Mouse (Mus musculus): ENCODE measurements around the gene Mknk1. TPM values are rescaled to one million over a fixed set of nuclear protein-coding genes. Genes with fewer than 3 reads are reported as not detected.

The Mknk1 gene
- total RNA-seq (2021) = 10 to 100 TPM; 22.8 to 23.8 TPM

DNA sequence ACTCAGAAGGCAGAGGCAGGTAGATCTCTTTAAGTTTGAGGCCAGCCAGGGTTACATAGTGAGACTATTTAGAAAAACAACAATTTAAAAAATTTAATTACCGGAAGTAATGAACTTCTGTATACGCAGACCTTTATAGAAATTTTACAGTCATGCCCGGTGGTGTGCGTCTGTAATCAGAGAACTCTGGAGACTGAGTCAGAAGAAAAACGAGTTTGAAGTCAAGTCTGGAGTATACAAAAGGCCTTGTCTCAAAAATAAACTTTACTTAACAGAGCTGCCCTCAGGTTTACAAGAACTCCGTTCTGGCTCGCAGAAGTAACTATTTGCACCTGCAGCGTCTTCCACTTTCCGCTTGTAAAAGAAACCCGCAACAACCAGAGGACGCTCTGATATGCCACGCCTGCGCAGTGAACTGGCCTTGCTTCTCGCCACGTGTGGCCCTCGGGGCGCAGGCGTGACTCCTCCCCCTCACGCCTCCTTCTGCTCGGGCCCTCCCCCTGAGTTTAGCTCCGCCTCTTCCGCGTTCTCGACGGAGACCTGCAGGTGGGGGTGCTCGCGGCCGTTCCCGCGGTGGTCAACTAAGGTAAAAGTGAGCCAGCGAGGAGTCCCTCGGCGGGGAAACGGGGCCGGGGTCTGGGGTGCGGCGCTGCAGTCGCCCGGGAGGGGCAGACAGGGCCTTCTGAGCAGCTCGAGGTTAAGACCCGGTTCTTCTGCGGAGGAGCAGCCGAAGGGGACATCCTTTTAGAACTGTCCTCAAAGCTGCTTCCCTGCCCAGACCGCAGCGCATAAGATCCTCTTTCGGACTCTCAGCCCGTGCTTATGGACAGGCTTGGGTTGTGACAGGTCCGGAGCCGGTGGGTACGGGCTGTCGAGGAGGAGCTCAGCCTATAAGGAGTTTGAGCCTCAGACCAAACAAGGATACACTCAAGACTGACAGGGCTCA lies at the start of gene Mknk1:
Gene Mknk1 (plus strand): TSS at position 503 of the 946 bp plus-strand sequence.
- intact Hi-C loops (cut with DNase I) = no loop called here
- peak; percentile 89 to 92 for DNase-seq

DNA sequence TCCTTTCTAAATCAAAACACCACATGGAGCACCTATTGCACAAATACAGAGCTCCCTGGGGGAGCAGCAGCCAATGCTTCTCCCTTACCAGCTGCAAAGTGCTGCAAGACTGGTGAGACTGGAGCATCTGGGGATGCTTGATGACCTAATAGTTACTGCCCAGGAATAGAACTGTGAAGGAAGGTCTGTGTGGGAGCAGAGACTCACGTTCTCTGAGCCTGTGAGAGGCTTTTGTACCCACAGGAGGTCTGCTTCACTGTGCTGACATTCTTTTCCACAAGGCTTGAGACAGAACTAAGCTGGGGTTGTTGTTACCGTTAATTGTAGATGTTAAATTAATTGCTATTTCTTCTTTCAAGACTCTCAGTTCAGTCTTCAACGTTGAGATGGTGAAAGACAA lies 48.1 kb upstream of the Mknk1 start:
- DNase-seq = no peak
- intact Hi-C loops (cut with DNase I) = no loop called here

- no peak for DNase-seq
- intact Hi-C loops (cut with DNase I) = no loop called here
Measured at GRCm38 (mm10) chr4:115795360-115795759, 43.6 kb upstream of the Mknk1 start.

DNA sequence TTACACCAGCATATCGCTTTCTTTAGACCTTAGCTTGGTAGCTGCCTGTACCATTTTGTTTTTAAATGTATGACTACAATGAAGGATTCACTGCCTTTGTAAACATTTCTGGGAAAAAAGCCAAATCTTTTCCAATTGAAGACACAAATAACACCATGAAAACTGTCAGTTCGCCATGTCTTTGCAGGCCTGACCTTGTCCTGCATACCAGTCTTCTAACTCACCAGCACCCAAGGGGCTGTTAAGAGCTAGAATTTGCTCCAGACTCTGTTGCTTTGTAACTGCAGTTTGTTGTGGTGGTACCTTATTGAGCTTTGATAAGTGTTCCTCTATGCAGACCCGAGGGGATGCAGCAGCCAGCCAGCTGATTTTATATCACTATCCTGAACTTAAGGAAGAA lies 39.0 kb upstream of the Mknk1 start:
- no peak for DNase-seq
- intact Hi-C loops (cut with DNase I) = no loop called here

DNA sequence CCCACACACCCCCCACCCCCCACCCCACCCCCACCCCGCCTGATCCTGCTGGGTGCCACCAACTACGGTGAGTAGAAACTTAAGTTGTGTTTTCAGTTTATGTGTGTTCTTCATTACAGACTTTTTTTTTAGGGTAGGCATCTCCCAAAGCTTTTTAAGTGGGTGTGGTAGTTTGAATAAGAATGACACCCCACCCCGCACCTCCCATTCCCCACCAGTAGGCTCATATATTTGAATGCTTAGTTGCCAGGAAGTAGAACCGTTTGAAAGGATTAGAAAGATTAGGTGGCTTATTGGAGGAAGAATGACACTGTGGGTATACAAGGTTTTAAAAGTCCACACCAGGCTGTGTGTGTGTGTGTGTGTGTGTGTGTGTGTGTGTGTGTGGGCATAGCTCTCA lies 26.7 kb upstream of the Mknk1 start:
- no peak for DNase-seq
- intact Hi-C loops (cut with DNase I) = no loop called here

- intact Hi-C loops (cut with DNase I) = no loop called here
- no peak for DNase-seq
Measured at GRCm38 (mm10) chr4:115815606-115816005, 23.4 kb upstream of the Mknk1 start.

DNA sequence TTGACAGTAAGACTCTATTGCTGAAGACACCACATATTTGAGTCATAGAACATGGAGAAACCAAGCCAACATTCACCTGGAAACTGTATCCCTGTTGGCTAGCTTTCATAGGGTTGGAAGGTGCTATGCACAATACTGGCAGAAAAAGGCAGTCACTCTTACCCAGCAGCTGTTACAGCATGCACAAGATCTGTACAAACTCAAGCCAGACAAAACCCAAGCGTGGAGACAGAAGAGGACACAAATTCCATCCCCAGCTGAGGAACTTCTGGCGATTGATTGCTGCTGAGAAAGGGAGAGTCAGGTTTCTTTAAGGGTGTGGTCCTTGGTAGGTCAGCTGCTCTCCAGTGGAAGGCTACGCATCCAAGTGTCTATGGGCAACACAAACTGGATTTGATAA lies 18.8 kb upstream of the Mknk1 start:
- DNase-seq = no peak
- intact Hi-C loops (cut with DNase I) = no loop called here

DNA sequence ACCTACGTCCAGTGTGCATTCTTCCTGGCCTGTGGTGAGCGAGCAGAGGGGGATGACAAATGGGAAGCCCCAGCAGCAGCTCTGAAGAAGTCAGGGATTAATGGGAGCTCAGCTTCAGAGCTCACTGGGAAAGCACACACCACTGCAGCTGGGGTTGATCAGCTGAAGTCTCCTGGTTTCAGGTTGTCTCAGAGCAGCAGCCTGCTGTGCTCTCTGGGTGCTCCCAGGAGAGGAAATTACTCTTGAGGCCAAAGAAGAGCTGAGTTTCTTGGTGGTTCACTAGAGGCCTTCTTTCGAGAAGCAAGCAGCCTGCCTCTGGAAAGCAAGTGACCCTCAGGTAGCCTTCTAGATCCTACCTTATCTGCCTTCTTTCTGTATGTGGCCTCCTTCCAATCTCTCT lies 18.1 kb upstream of the Mknk1 start:
- intact Hi-C loops (cut with DNase I) = no loop called here
- DNase-seq = no peak

GRCm38 (mm10) chr4:115821431-115821830 lies 17.6 kb upstream of the Mknk1 start:
- intact Hi-C loops (cut with DNase I) = no loop called here
- no peak for DNase-seq

DNA sequence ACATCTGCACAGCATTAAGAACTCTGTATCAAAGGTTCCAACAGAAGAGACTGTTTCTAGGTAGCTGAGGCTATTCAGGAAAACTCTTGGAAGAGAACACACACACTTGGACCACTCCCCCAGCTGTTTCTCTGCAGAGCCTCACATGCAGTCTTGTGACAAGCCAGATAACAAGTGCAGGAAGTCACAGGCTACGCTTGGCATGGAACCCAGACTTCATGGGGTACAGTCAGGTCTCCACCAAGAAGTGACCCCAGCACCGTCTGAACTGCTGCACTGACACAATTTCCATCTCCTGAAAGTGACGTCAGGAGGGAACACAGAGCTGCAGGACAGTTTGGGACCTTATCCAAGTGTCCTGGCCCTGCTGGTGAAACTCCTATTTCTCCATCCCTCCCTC lies 17.1 kb upstream of the Mknk1 start:
- DNase-seq = peak in 1 of 2 experiments; percentile 41
- intact Hi-C loops (cut with DNase I) = no loop called here

GRCm38 (mm10) chr4:115824178-115824577 lies 14.8 kb upstream of the Mknk1 start:
- DNase-seq = no peak
- intact Hi-C loops (cut with DNase I) = no loop called here

DNA sequence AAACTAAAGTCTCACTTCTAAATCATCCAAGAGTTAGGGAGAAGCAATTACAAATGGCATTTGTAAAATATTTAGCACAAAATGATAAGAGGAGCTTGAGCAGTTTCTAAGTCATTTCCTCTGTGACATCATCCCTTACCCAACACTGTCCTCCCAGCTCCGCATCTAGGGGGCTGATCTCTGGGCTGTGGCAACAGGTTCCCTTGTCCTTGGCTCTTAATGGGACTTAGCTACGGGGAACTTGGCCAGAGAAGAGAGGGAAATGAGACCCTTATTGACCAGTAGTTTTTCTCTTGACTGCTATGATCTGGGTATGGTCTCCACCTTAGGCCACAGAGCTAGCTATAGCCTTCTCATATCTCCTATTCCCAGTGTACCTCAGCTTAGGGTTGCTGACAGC lies 13.7 kb upstream of the Mknk1 start:
- intact Hi-C loops (cut with DNase I) = no loop called here
- DNase-seq = no peak

- intact Hi-C loops (cut with DNase I) = loop anchor here (2.0 kb wide), 1 partner anchor 42 kb away; the partner anchor contains the start of gene Atpaf1
- no peak for DNase-seq
Measured at GRCm38 (mm10) chr4:115827066-115827465, 11.9 kb upstream of the Mknk1 start.

DNA sequence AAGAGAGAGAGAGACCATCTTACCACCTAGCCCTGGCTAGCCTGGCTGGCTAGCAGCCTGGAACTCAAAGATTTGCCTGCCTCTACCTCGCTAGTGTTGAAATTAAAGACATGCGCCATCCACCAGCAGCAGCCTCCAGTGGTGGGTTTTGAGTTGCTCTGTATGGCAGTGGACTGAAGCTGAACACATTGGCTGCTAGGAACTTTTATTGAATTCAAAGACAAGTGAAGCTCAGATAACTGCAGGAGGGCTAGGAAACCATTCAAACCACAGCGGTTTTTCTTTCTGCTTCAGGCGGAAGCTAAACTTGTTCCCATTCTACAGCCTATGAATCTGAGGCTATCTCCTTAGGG lies 11.5 kb upstream of the Mknk1 start:
- intact Hi-C loops (cut with DNase I) = loop anchor here (2.0 kb wide), 1 partner anchor 43 kb away; the partner anchor contains the start of gene Atpaf1
- no peak for DNase-seq

DNA sequence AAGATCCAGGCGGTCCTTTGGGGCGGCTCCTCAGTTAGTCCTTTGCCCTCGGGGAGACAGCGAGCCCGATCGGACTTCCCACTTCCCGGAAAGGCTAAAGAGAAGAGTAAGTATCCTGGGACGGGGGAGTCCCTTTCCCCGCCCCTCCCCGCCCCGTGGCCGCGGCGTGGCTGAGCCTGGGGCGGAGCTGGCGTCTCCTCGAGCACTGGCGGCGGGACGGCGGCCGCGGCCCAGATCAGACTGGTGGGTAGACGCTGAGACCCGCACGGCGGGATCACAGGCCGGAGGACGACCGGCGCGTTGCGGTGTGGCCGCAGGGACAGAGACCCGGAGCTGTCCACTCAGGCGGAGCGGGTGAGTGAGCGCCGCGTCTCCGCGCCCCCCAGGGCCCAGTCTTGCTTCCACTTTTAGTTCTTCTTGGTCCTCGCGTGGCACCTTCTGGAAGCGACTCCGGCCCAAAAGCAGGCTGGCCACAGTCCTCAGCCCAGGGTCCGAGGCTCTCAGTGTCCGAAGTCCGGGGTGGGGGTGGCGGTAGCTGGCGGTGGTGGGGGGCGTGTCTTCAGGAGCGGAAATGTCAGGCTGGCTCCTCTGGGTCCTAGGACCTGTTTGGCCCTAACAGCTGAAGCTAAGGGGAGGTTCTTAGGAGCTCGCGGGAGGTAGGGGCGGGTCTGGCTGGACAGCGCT lies 11.0 kb upstream of the Mknk1 start, which contains the start of gene Mob3c:
Gene Mob3c (plus strand): TSS at position 205 of the 684 bp plus-strand sequence.
- intact Hi-C loops (cut with DNase I) = loop anchor here (2.0 kb wide), 1 partner anchor 43 kb away; the partner anchor contains the start of gene Atpaf1
- peak; percentile 79 to 81 for DNase-seq

DNA sequence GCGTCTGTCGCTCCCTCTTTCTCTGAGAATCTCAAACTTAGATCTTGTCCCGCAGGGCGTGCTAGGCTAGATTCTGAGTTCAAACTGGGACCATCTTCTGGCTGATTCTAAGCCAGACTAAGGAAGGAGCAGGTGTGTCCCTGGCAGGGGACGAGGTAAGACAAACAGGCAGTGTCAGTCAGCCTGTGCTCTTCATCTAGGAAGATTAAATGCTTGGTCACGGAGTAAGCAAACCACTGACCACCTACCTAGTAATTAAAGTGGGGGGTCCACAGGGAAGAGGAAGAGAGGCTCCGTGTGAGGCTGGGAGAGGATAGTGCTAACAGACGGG lies 10.5 kb upstream of the Mknk1 start:
- no peak for DNase-seq
- intact Hi-C loops (cut with DNase I) = no loop called here

GRCm38 (mm10) chr4:115830491-115830890 lies 8.5 kb upstream of the Mknk1 start:
- no peak for DNase-seq
- intact Hi-C loops (cut with DNase I) = no loop called here

GRCm38 (mm10) chr4:115831221-115831620 lies 7.8 kb upstream of the Mknk1 start:
- DNase-seq = no peak
- intact Hi-C loops (cut with DNase I) = no loop called here

DNA sequence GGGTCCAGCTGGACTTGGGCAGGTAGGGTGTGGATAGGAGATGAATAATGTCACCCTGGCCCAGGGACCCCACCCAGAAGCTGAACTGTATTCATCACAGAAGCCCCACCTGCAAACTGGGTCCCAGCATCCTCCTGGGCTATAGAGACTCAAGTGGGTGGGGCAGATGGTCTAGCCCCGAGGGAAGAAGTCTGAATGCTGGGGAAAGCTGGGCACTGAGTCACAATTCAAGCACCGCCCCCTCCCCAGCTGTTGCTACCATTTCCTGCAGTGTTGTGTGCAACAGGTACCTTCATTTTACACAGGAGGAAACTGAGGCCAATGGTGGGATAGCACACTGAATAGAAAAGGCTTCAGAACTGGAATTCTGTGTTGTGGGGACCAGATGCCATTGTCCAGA lies 7.0 kb upstream of the Mknk1 start:
- no peak for DNase-seq
- intact Hi-C loops (cut with DNase I) = no loop called here

DNA sequence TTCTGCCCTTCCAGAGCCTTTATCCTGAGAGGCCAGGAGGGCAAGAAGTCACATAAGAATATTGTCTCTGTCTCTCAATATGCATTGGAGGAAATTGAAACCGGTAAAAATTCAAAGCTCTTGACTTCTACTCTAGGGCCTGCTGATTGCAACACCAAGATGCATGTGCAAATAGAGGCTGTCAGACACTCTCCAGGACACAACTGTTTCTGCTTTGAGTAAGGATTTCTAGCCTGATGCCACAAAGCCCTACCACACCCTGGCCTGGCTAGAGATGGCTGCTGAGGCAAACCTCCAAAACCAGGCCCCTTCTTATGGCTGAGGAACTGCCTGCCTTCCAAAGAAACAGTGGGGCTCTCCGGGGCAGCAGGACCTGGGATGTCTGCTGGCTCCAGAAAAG lies 3.4 kb upstream of the Mknk1 start:
- intact Hi-C loops (cut with DNase I) = no loop called here
- DNase-seq = no peak

- intact Hi-C loops (cut with DNase I) = no loop called here
- DNase-seq = no peak
Measured at GRCm38 (mm10) chr4:115838196-115838595, 802 bp upstream of the Mknk1 start.

DNA sequence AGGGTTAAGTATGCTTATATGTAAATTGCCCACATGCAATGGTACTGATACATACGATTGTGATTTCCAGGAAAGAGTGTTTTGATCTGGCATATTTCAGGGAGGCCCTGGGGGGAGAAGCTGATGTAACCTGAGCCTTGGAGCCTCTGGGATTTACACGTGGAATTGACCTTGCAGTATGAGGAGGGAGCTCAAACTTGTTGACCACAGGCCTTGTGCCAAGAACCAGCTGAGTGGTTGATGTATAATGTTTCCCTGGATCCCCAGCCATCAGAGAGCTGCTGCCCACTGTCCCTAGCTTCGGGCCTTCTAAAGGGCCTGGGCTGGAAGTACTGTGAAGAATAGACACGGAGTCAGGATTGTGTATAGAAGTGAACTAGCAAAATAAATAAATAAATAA lies 958 bp downstream of the Mknk1 start:
- intact Hi-C loops (cut with DNase I) = no loop called here
- DNase-seq = no peak

Data from heart, postnatal 36 days (tissue).